Mouse (Mus musculus) neutrophil, adult 5-6 weeks (primary cell): ENCODE data around the gene Brip1. TPM values are rescaled to one million over a fixed set of nuclear protein-coding genes. Genes with fewer than 3 reads are reported as not detected.

Source experiments
- ATAC-seq: fragments of 151-379, 151-347 bp; 2 replicates; pipeline ENCODE4 v1.8.0; 2017; ENCODE audit warnings: mild to moderate bottlenecking, moderate TSS enrichment; ENCODE audit not compliant: insufficient number of reproducible peaks, poor library complexity, low FRiP score, severe bottlenecking; ENCODE audit errors: extremely low read depth
- total RNA-seq: library from RNA; stranded (forward); fragments of 200-1000 nt; gene quantifications from 2 replicates; pipeline ENCODE4 v1.2.3, GENCODE M21; 2017

Gene Brip1
- total RNA-seq, 1 experiment from 2014 or later: 1.6 TPM

GRCm38 (mm10) chr11:86050430-86051280 is 150.3 kb downstream of the Brip1 start:
- no peak for ATAC-seq

GRCm38 (mm10) chr11:86039994-86040393 is 161.0 kb downstream of the Brip1 start:
- no peak for ATAC-seq

- ATAC-seq: no peak
These were observed 161.6 kb downstream of the Brip1 start for GRCm38 (mm10) chr11:86039355-86039754.

GRCm38 (mm10) chr11:86038701-86039100 is 162.3 kb downstream of the Brip1 start:
- no peak for ATAC-seq

- no peak for ATAC-seq
These were observed 168.1 kb downstream of the Brip1 start for GRCm38 (mm10) chr11:86032910-86033309.

GRCm38 (mm10) chr11:86028034-86028433 is 173.0 kb downstream of the Brip1 start:
- no peak for ATAC-seq

GRCm38 (mm10) chr11:86026556-86027194 is 174.3 kb downstream of the Brip1 start:
- no peak for ATAC-seq

- no peak for ATAC-seq
These were observed 178.6 kb downstream of the Brip1 start for GRCm38 (mm10) chr11:86022439-86022838.

- ATAC-seq: no peak
These were observed 181.0 kb downstream of the Brip1 start for GRCm38 (mm10) chr11:86020033-86020432.

- ATAC-seq: no peak
These were observed 184.8 kb downstream of the Brip1 start for GRCm38 (mm10) chr11:86016242-86016641.

- ATAC-seq: no peak
These were observed 187.9 kb downstream of the Brip1 start for GRCm38 (mm10) chr11:86013087-86013486.

- ATAC-seq: no peak
These were observed 190.5 kb downstream of the Brip1 start for GRCm38 (mm10) chr11:86010458-86010857.

- ATAC-seq: no peak
These were observed 192.6 kb downstream of the Brip1 start for GRCm38 (mm10) chr11:86008211-86008905.

Other genes with a start within 250 kb of the Brip1 start
- 10.7 and 14.0 TPM in 2 replicates for gene Ints2, start 56.4 kb upstream of the Brip1 start, total RNA-seq
- 164 and 176 TPM in 2 replicates for gene Med13, start 156.4 kb upstream of the Brip1 start, total RNA-seq